Mouse (Mus musculus): ENCODE results near the gene Bend5.

DNA sequence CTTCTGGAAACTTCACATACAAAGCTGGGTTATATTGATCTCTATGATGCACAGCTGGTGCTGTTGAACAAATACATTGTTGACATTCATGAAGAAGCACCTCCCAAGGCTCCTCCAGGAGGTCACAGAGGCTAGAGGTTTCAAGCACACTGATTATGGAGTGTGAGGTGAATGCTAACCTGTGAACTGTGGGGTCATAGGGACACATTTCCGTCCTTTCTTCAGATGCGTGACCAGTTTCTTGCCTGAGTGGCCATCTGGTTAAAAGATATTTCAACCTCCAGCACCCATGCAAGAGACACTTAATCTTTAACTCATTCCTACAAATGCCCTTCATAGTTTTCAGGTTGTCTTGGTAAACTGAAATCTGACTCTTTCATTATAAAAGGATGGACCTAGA lies 31.7 kb upstream of the Bend5 start:
- TF ChIP-seq CTCF (IDR thresholded peaks at IDR 0.05; ENCODE audit: low read depth, low read length), result no peak
- no peak for TF ChIP-seq POLR2A (IDR thresholded peaks at IDR 0.05; ENCODE audit: extremely low read depth, insufficient read depth, low read length)
